Mouse (Mus musculus) intestine, postnatal 0 days (tissue): ENCODE measurements around the gene Tgif2. TPM values are rescaled to one million over a fixed set of nuclear protein-coding genes. Genes with fewer than 3 reads are reported as not detected.
A peak's percentile ranks its signal among the peaks of the same experiment; 100 is the strongest.
"Not testable (repeated sequence)": the region's sequence is repeated elsewhere in the genome, so short reads cannot be mapped to it uniquely, and the experiment has no call there.

Experiments used
- ATAC-seq: fragments of 200-750 bp; cut with Nextera tagmentation; 2 replicates; pipeline ENCODE4 v1.8.0; 2017; ENCODE audit warnings: mild to moderate bottlenecking, moderate TSS enrichment, moderate library complexity
- H3K27ac ChIP-seq: fragments of 300-500 bp; sonication (generic); 2 replicates; pipeline ENCODE4 v1.5.1; 2014; ENCODE audit warnings: mild to moderate bottlenecking, low read depth, low read length, moderate library complexity
- H3K27me3 ChIP-seq: fragments of 300-500 bp; sonication (generic); replicated peaks from 2 replicates; pipeline ENCODE4 v1.6.1; 2014; ENCODE audit warnings: low read length, mixed read lengths; ENCODE audit not compliant: control insufficient read depth, insufficient read depth
- H3K36me3 ChIP-seq: fragments of 300-500 bp; sonication (generic); 2 replicates; pipeline ENCODE4 v1.6.1; 2014; ENCODE audit warnings: mild to moderate bottlenecking, moderate library complexity; ENCODE audit not compliant: control insufficient read depth, insufficient read depth
- H3K4me1 ChIP-seq: fragments of 300-500 bp; sonication (generic); replicated peaks from 2 replicates; pipeline ENCODE4 v1.6.1; 2014; ENCODE audit warnings: antibody characterized with exemption, low read length, mixed read lengths; ENCODE audit not compliant: control insufficient read depth, insufficient read depth
- H3K4me2 ChIP-seq: fragments of 300-500 bp; sonication (generic); replicated peaks from 2 replicates; pipeline ENCODE4 v1.6.1; 2014; ENCODE audit warnings: low read depth, mild to moderate bottlenecking, moderate library complexity
- H3K4me3 ChIP-seq: fragments of 300-500 bp; sonication (generic); 2 replicates; pipeline ENCODE4 v1.5.1; 2014; ENCODE audit warnings: low read depth, low read length
- H3K9ac ChIP-seq: fragments of 300-500 bp; sonication (generic); 2 replicates; pipeline ENCODE4 v1.6.1; 2014; ENCODE audit warnings: mild to moderate bottlenecking, low read depth, low read length
- H3K9me3 ChIP-seq: fragments of 300-500 bp; sonication (generic); 2 replicates; pipeline ENCODE4 v1.6.1; 2016; ENCODE audit warnings: mixed run types; ENCODE audit not compliant: control insufficient read depth
- CTCF ChIP-seq: sonication (generic); IDR thresholded peaks from 2 replicates; pipeline ENCODE4 v1.5.1; 2016; ENCODE audit warnings: low read depth, mild to moderate bottlenecking, control low read depth, antibody characterized with exemption, moderate library complexity
- WGBS: fragments of 180-500 bp; shearing (Covaris S2); extraction: QIAGEN DNeasy Blood & Tissue Kit; methylation state at CpG from one replicate; pipeline ENCODE4 v1.1.7; 2014; 5-methylcytosine and 5-hydroxymethylcytosine counted together
- polyA plus RNA-seq: library from polyadenylated mRNA; unstranded; fragments of >200 nt; fragmentation: Nextera tagmentation; extraction: Ambion mirVana; gene quantifications from 2 replicates; pipeline ENCODE4 v1.2.1, GENCODE M21; 2015

The Tgif2 gene
- polyA plus RNA-seq, 1 experiment from 2014 or later, result 7.0 TPM

- Histone ChIP-seq H3K4me2 (no peak overlapping the region), H3K27me3 (no peaks in the 10 kb centered on the region), H3K9me3 (no peaks in the 10 kb centered on the region), H3K9ac (no peak overlapping the region), H3K36me3 (no peaks in the 10 kb centered on the region), H3K27ac (no peak overlapping the region), H3K4me1 (no peaks in the 10 kb centered on the region), H3K4me3 (no peak overlapping the region)
- no peak for TF ChIP-seq CTCF
- no peak for ATAC-seq
- 65% methylated on average over 1 of the region's 1 CpGs for WGBS
Observed at GRCm38 (mm10) chr2:156816116-156816515, 23.7 kb upstream of the Tgif2 start.

GRCm38 (mm10) chr2:156825128-156825527 is 14.7 kb upstream of the Tgif2 start:
- not testable (repeated sequence) for H3K27ac ChIP-seq, H3K4me2 ChIP-seq, H3K4me1 ChIP-seq, H3K9me3 ChIP-seq, H3K4me3 ChIP-seq, ATAC-seq, H3K36me3 ChIP-seq, H3K9ac ChIP-seq, H3K27me3 ChIP-seq
- WGBS, result 92% methylated on average over 6 of the region's 6 CpGs
- TF ChIP-seq CTCF, result peak; percentile 26; the same call in 1 of the 2 replicates

GRCm38 (mm10) chr2:156834336-156834735 is 5.5 kb upstream of the Tgif2 start:
- H3K36me3 ChIP-seq, result 0 out of 2 replicates have a peak, but pooled peaks cover 5% of the 10 kb centered on the region
- H3K9me3 ChIP-seq, result no peaks in the 10 kb centered on the region
- H3K4me2 ChIP-seq, result no peak overlapping the region
- ATAC-seq, result no peak
- no peaks in the 10 kb centered on the region for H3K27me3 ChIP-seq
- WGBS, result 96% methylated on average over 11 of the region's 11 CpGs
- no peak overlapping the region for H3K27ac ChIP-seq
- TF ChIP-seq CTCF, result no peak
- no peak overlapping the region for H3K4me3 ChIP-seq
- no peak overlapping the region for H3K9ac ChIP-seq
- H3K4me1 ChIP-seq, result no peaks in the 10 kb centered on the region; the same call in 1 of the 2 replicates

- H3K27me3 ChIP-seq, result no peaks in the 10 kb centered on the region
- no peak overlapping the region for H3K27ac ChIP-seq
- H3K9me3 ChIP-seq, result no peaks in the 10 kb centered on the region
- H3K4me2 ChIP-seq, result peak overlapping the region; percentile 98; the same call in 1 of the 2 replicates
- no peaks in the 10 kb centered on the region for H3K36me3 ChIP-seq
- no peak for TF ChIP-seq CTCF
- 66% methylated on average over 6 of the region's 6 CpGs for WGBS
- ATAC-seq, result no peak
- no peak overlapping the region for H3K4me3 ChIP-seq
- H3K4me1 ChIP-seq, result peaks cover 4% of the 10 kb centered on the region; the same call in 1 of the 2 replicates
- no peak overlapping the region for H3K9ac ChIP-seq
Observed at GRCm38 (mm10) chr2:156838839-156839238, 968 bp upstream of the Tgif2 start.

GRCm38 (mm10) chr2:156840301-156841027 is 657 bp downstream of the Tgif2 start:
- Histone ChIP-seq H3K9ac (peak overlapping the region; percentile 65), H3K9me3 (no peaks in the 10 kb centered on the region), H3K36me3 (no peaks in the 10 kb centered on the region), H3K4me2 (peak overlapping the region; percentile 98), H3K27ac (peak overlapping the region; percentile 83), H3K27me3 (no peaks in the 10 kb centered on the region), H3K4me1 (peaks cover 4% of the 10 kb centered on the region; the same call in 1 of the 2 replicates), H3K4me3 (peak overlapping the region; percentile 79)
- no peak for TF ChIP-seq CTCF
- WGBS, result under 1% methylated on average over 61 of the region's 79 CpGs
- peak; percentile 12; the same call in 1 of the 2 replicates for ATAC-seq

- TF ChIP-seq CTCF, result peak; percentile 25; the same call in 1 of the 2 replicates
- H3K4me3 ChIP-seq, result peak overlapping the region; percentile 79
- peak; percentile 33; the same call in 1 of the 2 replicates for ATAC-seq
- no peaks in the 10 kb centered on the region; the same call in 1 of the 2 replicates for H3K36me3 ChIP-seq
- H3K9me3 ChIP-seq, result no peaks in the 10 kb centered on the region
- no peaks in the 10 kb centered on the region for H3K27me3 ChIP-seq
- H3K9ac ChIP-seq, result peak overlapping the region; percentile 65
- peaks cover 4% of the 10 kb centered on the region; the same call in 1 of the 2 replicates for H3K4me1 ChIP-seq
- peak overlapping the region; percentile 83 for H3K27ac ChIP-seq
- H3K4me2 ChIP-seq, result peak overlapping the region; percentile 98
- WGBS, result under 1% methylated on average over 41 of the region's 42 CpGs
Observed at GRCm38 (mm10) chr2:156841028-156841840, 1.4 kb downstream of the Tgif2 start.
